Mouse (Mus musculus): ENCODE data around the gene Relt. TPM values are rescaled to one million over a fixed set of nuclear protein-coding genes. Genes with fewer than 3 reads are reported as not detected.

Relt gene
- total RNA-seq, 1 experiment: 16.1 TPM

GRCm38 (mm10) chr7:100876293-100876692, 13.0 kb upstream of the Relt start:
- TF ChIP-seq ZC3H11A (IDR thresholded peaks at IDR 0.05; ENCODE audit: borderline replicate concordance, low read depth, low read length): no peak
- no peak for TF ChIP-seq CHD2 (IDR thresholded peaks at IDR 0.05; ENCODE audit: low read depth, low read length)
- TF ChIP-seq ZNF384 (IDR thresholded peaks at IDR 0.05; ENCODE audit: low read depth, low read length): no peak
- TF ChIP-seq MAFK (IDR thresholded peaks at IDR 0.05; ENCODE audit: insufficient read depth, low read depth, low read length): no peak
- no peak for TF ChIP-seq HCFC1 (IDR thresholded peaks at IDR 0.05; ENCODE audit: borderline replicate concordance, insufficient read depth, low read length)
- no peak overlapping the region for H3K4me3 ChIP-seq (ENCODE audit: insufficient read depth in 1 of 2, low read depth in 1 of 2, low read length in 2 of 2, poor library complexity in 1 of 2, severe bottlenecking in 1 of 2)
- in situ Hi-C loops (cut with MboI; ENCODE audit: low sequenced_read_pairs in 2 of 2, unreplicated experiment in 2 of 2): no loop called here
- H3K27ac ChIP-seq (ENCODE audit: insufficient read depth, low read depth, low read length, poor library complexity, severe bottlenecking): no peak overlapping the region
- no peak overlapping the region for H3K9ac ChIP-seq (ENCODE audit: insufficient read depth, low read depth, low read length, poor library complexity, severe bottlenecking)
- H3K36me3 ChIP-seq (ENCODE audit: control insufficient read depth, insufficient read depth, low read length, poor library complexity, severe bottlenecking): peaks cover 32% of the 10 kb centered on the region; the same call in 1 of the 2 replicates
- H3K4me1 ChIP-seq (ENCODE audit: control insufficient read depth in 2 of 2, insufficient read depth in 2 of 2, low read length in 2 of 2, poor library complexity in 1 of 2): no peaks in the 10 kb centered on the region; a peak in 1 of 4 replicates
- H3K9me3 ChIP-seq (ENCODE audit: control insufficient read depth, insufficient read depth, low read depth, low read length): no peaks in the 10 kb centered on the region
- no peak for DNase-seq (ENCODE audit: low read depth, low spot score)

GRCm38 (mm10) chr7:100875822-100876221, 12.6 kb upstream of the Relt start:
- H3K9ac ChIP-seq (ENCODE audit: insufficient read depth, low read depth, low read length, poor library complexity, severe bottlenecking): no peak overlapping the region
- H3K27ac ChIP-seq (ENCODE audit: insufficient read depth, low read depth, low read length, poor library complexity, severe bottlenecking): no peak overlapping the region
- H3K4me1 ChIP-seq (ENCODE audit: control insufficient read depth in 2 of 2, insufficient read depth in 2 of 2, low read length in 2 of 2, poor library complexity in 1 of 2): no peaks in the 10 kb centered on the region; a peak in 1 of 4 replicates
- H3K36me3 ChIP-seq (ENCODE audit: control insufficient read depth, insufficient read depth, low read length, poor library complexity, severe bottlenecking): peaks cover 32% of the 10 kb centered on the region; the same call in 1 of the 2 replicates
- no peak for DNase-seq (ENCODE audit: low read depth, low spot score)
- no peaks in the 10 kb centered on the region for H3K9me3 ChIP-seq (ENCODE audit: control insufficient read depth, insufficient read depth, low read depth, low read length)
- in situ Hi-C loops (cut with MboI; ENCODE audit: low sequenced_read_pairs in 2 of 2, unreplicated experiment in 2 of 2): no loop called here
- TF ChIP-seq CHD2 (IDR thresholded peaks at IDR 0.05; ENCODE audit: low read depth, low read length) (no peak), ZC3H11A (IDR thresholded peaks at IDR 0.05; ENCODE audit: borderline replicate concordance, low read depth, low read length) (no peak), MAFK (IDR thresholded peaks at IDR 0.05; ENCODE audit: insufficient read depth, low read depth, low read length) (no peak), HCFC1 (IDR thresholded peaks at IDR 0.05; ENCODE audit: borderline replicate concordance, insufficient read depth, low read length) (no peak), ZNF384 (IDR thresholded peaks at IDR 0.05; ENCODE audit: low read depth, low read length) (no peak)
- no peak overlapping the region for H3K4me3 ChIP-seq (ENCODE audit: insufficient read depth in 1 of 2, low read depth in 1 of 2, low read length in 2 of 2, poor library complexity in 1 of 2, severe bottlenecking in 1 of 2)

GRCm38 (mm10) chr7:100873197-100873596, 10.0 kb upstream of the Relt start:
- no peak overlapping the region for H3K27ac ChIP-seq (ENCODE audit: insufficient read depth, low read depth, low read length, poor library complexity, severe bottlenecking)
- H3K36me3 ChIP-seq (ENCODE audit: control insufficient read depth, insufficient read depth, low read length, poor library complexity, severe bottlenecking): peaks cover 19% of the 10 kb centered on the region; the same call in 1 of the 2 replicates
- H3K4me1 ChIP-seq (ENCODE audit: control insufficient read depth in 2 of 2, insufficient read depth in 2 of 2, low read length in 2 of 2, poor library complexity in 1 of 2): no peaks in the 10 kb centered on the region
- in situ Hi-C loops (cut with MboI; ENCODE audit: low sequenced_read_pairs in 2 of 2, unreplicated experiment in 2 of 2): no loop called here
- H3K9me3 ChIP-seq (ENCODE audit: control insufficient read depth, insufficient read depth, low read depth, low read length): no peaks in the 10 kb centered on the region
- H3K9ac ChIP-seq (ENCODE audit: insufficient read depth, low read depth, low read length, poor library complexity, severe bottlenecking): no peak overlapping the region
- no peak overlapping the region for H3K4me3 ChIP-seq (ENCODE audit: insufficient read depth in 1 of 2, low read depth in 1 of 2, low read length in 2 of 2, poor library complexity in 1 of 2, severe bottlenecking in 1 of 2)
- TF ChIP-seq HCFC1 (IDR thresholded peaks at IDR 0.05; ENCODE audit: borderline replicate concordance, insufficient read depth, low read length): no peak
- no peak for DNase-seq (ENCODE audit: low read depth, low spot score)

- TF ChIP-seq CHD2 (IDR thresholded peaks at IDR 0.05; ENCODE audit: low read depth, low read length): no peak
- TF ChIP-seq ZNF384 (IDR thresholded peaks at IDR 0.05; ENCODE audit: low read depth, low read length): no peak
- no peak for TF ChIP-seq HCFC1 (IDR thresholded peaks at IDR 0.05; ENCODE audit: borderline replicate concordance, insufficient read depth, low read length)
- no peak for TF ChIP-seq MAFK (IDR thresholded peaks at IDR 0.05; ENCODE audit: insufficient read depth, low read depth, low read length)
- TF ChIP-seq ZC3H11A (IDR thresholded peaks at IDR 0.05; ENCODE audit: borderline replicate concordance, low read depth, low read length): no peak
- Histone ChIP-seq H3K9ac (ENCODE audit: insufficient read depth, low read depth, low read length, poor library complexity, severe bottlenecking) (no peak overlapping the region), H3K4me1 (ENCODE audit: control insufficient read depth in 2 of 2, insufficient read depth in 2 of 2, low read length in 2 of 2, poor library complexity in 1 of 2) (no peaks in the 10 kb centered on the region; a peak in 1 of 4 replicates), H3K9me3 (ENCODE audit: control insufficient read depth, insufficient read depth, low read depth, low read length) (no peaks in the 10 kb centered on the region), H3K27ac (ENCODE audit: insufficient read depth, low read depth, low read length, poor library complexity, severe bottlenecking) (no peak overlapping the region), H3K4me3 (ENCODE audit: insufficient read depth in 1 of 2, low read depth in 1 of 2, low read length in 2 of 2, poor library complexity in 1 of 2, severe bottlenecking in 1 of 2) (no peak overlapping the region), H3K36me3 (ENCODE audit: control insufficient read depth, insufficient read depth, low read length, poor library complexity, severe bottlenecking) (peaks cover 18% of the 10 kb centered on the region; the same call in 1 of the 2 replicates)
- no peak for DNase-seq (ENCODE audit: low read depth, low spot score)
- in situ Hi-C loops (cut with MboI; ENCODE audit: low sequenced_read_pairs in 2 of 2, unreplicated experiment in 2 of 2): no loop called here
Measured at GRCm38 (mm10) chr7:100871892-100872291, 8.6 kb upstream of the Relt start.

- no peak overlapping the region for H3K27ac ChIP-seq (ENCODE audit: insufficient read depth, low read depth, low read length, poor library complexity, severe bottlenecking)
- H3K4me1 ChIP-seq (ENCODE audit: control insufficient read depth in 2 of 2, insufficient read depth in 2 of 2, low read length in 2 of 2, poor library complexity in 1 of 2): no peaks in the 10 kb centered on the region; a peak in 1 of 4 replicates
- H3K9ac ChIP-seq (ENCODE audit: insufficient read depth, low read depth, low read length, poor library complexity, severe bottlenecking): no peak overlapping the region
- H3K4me3 ChIP-seq (ENCODE audit: insufficient read depth in 1 of 2, low read depth in 1 of 2, low read length in 2 of 2, poor library complexity in 1 of 2, severe bottlenecking in 1 of 2): no peak overlapping the region
- peaks cover 13% of the 10 kb centered on the region; the same call in 1 of the 2 replicates for H3K36me3 ChIP-seq (ENCODE audit: control insufficient read depth, insufficient read depth, low read length, poor library complexity, severe bottlenecking)
- in situ Hi-C loops (cut with MboI; ENCODE audit: low sequenced_read_pairs in 2 of 2, unreplicated experiment in 2 of 2): no loop called here
- H3K9me3 ChIP-seq (ENCODE audit: control insufficient read depth, insufficient read depth, low read depth, low read length): no peaks in the 10 kb centered on the region
- no peak for DNase-seq (ENCODE audit: low read depth, low spot score)
- TF ChIP-seq ZC3H11A (IDR thresholded peaks at IDR 0.05; ENCODE audit: borderline replicate concordance, low read depth, low read length): no peak
- TF ChIP-seq CHD2 (IDR thresholded peaks at IDR 0.05; ENCODE audit: low read depth, low read length): no peak
- TF ChIP-seq MAFK (IDR thresholded peaks at IDR 0.05; ENCODE audit: insufficient read depth, low read depth, low read length): no peak
- no peak for TF ChIP-seq HCFC1 (IDR thresholded peaks at IDR 0.05; ENCODE audit: borderline replicate concordance, insufficient read depth, low read length)
- no peak for TF ChIP-seq ZNF384 (IDR thresholded peaks at IDR 0.05; ENCODE audit: low read depth, low read length)
Measured at GRCm38 (mm10) chr7:100871355-100871754, 8.1 kb upstream of the Relt start.
